Mouse (Mus musculus) layer of hippocampus, adult 2 months (tissue): Measurements from ENCODE around the gene Zc3hav1l. TPM values are rescaled to one million over a fixed set of nuclear protein-coding genes. Genes with fewer than 3 reads are reported as not detected.

Source experiments
- DNase-seq, 2 experiments: peaks; one replicate each; pipeline ENCODE4 v3.0.0; 2022; ENCODE audit warnings: low spot score in 2 of 2
- H3K27ac ChIP-seq: fragments of 200-600 bp; 2 replicates; pipeline ENCODE4 v1.8.1; 2022
- H3K4me3 ChIP-seq: fragments of 200-600 bp; 2 replicates; pipeline ENCODE4 v1.8.1; 2022; ENCODE audit warnings: mild to moderate bottlenecking
- CTCF ChIP-seq: fragments of 200-600 bp; conservative IDR thresholded peaks from 2 replicates; pipeline ENCODE4 v1.8.1; 2022; ENCODE audit warnings: antibody characterized with exemption, mild to moderate bottlenecking, moderate library complexity
- long read RNA-seq, 2 experiments: library from polyadenylated mRNA; stranded (forward); transcript quantifications; one replicate each; pipeline ENCODE4 v2.0.0; 2021; ENCODE audit warnings: borderline mapping rate in 2 of 2
- total RNA-seq, 2 experiments: library from RNA; stranded (reverse); gene quantifications; 2 replicates each; pipeline ENCODE4 v1.2.3; 2021

The Zc3hav1l gene
- total RNA-seq: 1 to 10 TPM; 4.5 TPM
- long read RNA-seq, experiment 1, full-length matches to known transcripts: 1 of 2 reads
- long read RNA-seq, experiment 1, partial matches to known transcripts: 0 of 2 reads
- long read RNA-seq, experiment 1, other reads (novel, unspliced or antisense): 1 of 2 reads
- long read RNA-seq, experiment 2, full-length matches to known transcripts: 3 of 4 reads
- long read RNA-seq, experiment 2, partial matches to known transcripts: 0 of 4 reads
- long read RNA-seq, experiment 2, other reads (novel, unspliced or antisense): 1 of 4 reads

GRCm38 (mm10) chr6:38298761-38299401 lies at the start of gene Zc3hav1l:
Gene Zc3hav1l (minus strand): TSS chr6:38299259.
- peak; percentile 50 to 60 for DNase-seq
- 0 out of 2 replicates have a peak, but pooled peaks have one; percentile 11 for TF ChIP-seq CTCF
- Histone ChIP-seq H3K4me3 (peak within 1 kb of the TSS; percentile 67), H3K27ac (peak within 1 kb of the TSS; percentile 88)

- H3K4me3 ChIP-seq: no peak overlapping the region
- no peak overlapping the region for H3K27ac ChIP-seq
- no peak for TF ChIP-seq CTCF
- DNase-seq: no peak
Measured at GRCm38 (mm10) chr6:38347875-38348274, 48.8 kb upstream of the Zc3hav1l start.

- no peak overlapping the region for H3K27ac ChIP-seq
- DNase-seq: no peak
- no peak for TF ChIP-seq CTCF
- H3K4me3 ChIP-seq: no peak overlapping the region
Measured at GRCm38 (mm10) chr6:38345796-38346195, 46.7 kb upstream of the Zc3hav1l start.

GRCm38 (mm10) chr6:38344006-38344670 lies 45.1 kb upstream of the Zc3hav1l start:
- TF ChIP-seq CTCF: no peak
- DNase-seq: no peak

GRCm38 (mm10) chr6:38343581-38343980 lies 44.5 kb upstream of the Zc3hav1l start:
- no peak overlapping the region for H3K4me3 ChIP-seq
- DNase-seq: no peak
- no peak overlapping the region for H3K27ac ChIP-seq
- TF ChIP-seq CTCF: no peak

More at GRCm38 (mm10) chr6:38344006-38344670, 45.1 kb upstream of the Zc3hav1l start:
- H3K27ac ChIP-seq: no peak overlapping the region
- no peak overlapping the region for H3K4me3 ChIP-seq

- no peak overlapping the region for H3K4me3 ChIP-seq
- TF ChIP-seq CTCF: no peak
- DNase-seq: no peak
- no peak overlapping the region for H3K27ac ChIP-seq
Measured at GRCm38 (mm10) chr6:38342666-38342992, 43.6 kb upstream of the Zc3hav1l start.

- H3K4me3 ChIP-seq: no peak overlapping the region
- DNase-seq: no peak
- no peak for TF ChIP-seq CTCF
- H3K27ac ChIP-seq: no peak overlapping the region
Measured at GRCm38 (mm10) chr6:38341751-38342665, 42.9 kb upstream of the Zc3hav1l start.

- no peak for DNase-seq
- no peak overlapping the region for H3K27ac ChIP-seq
Measured at GRCm38 (mm10) chr6:38339078-38339477, 40.0 kb upstream of the Zc3hav1l start.

GRCm38 (mm10) chr6:38337951-38338350 lies 38.9 kb upstream of the Zc3hav1l start:
- no peak for DNase-seq
- H3K27ac ChIP-seq: no peak overlapping the region
- TF ChIP-seq CTCF: no peak
- no peak overlapping the region for H3K4me3 ChIP-seq

More at GRCm38 (mm10) chr6:38339078-38339477, 40.0 kb upstream of the Zc3hav1l start:
- no peak overlapping the region for H3K4me3 ChIP-seq
- no peak for TF ChIP-seq CTCF

GRCm38 (mm10) chr6:38337166-38337705 lies 38.2 kb upstream of the Zc3hav1l start:
- Histone ChIP-seq H3K4me3 (no peak overlapping the region), H3K27ac (no peak overlapping the region)
- TF ChIP-seq CTCF: peak; percentile 32
- DNase-seq: no peak

- TF ChIP-seq CTCF: no peak
- no peak for DNase-seq
- Histone ChIP-seq H3K27ac (no peak overlapping the region), H3K4me3 (no peak overlapping the region)
Measured at GRCm38 (mm10) chr6:38335264-38335663, 36.2 kb upstream of the Zc3hav1l start.

- TF ChIP-seq CTCF: peak; percentile 87
- H3K4me3 ChIP-seq: no peak overlapping the region
- peak; percentile 38 to 69 for DNase-seq
- no peak overlapping the region for H3K27ac ChIP-seq
Measured at GRCm38 (mm10) chr6:38326596-38326995, 27.5 kb upstream of the Zc3hav1l start.

- DNase-seq: no peak
- Histone ChIP-seq H3K4me3 (no peak overlapping the region), H3K27ac (no peak overlapping the region)
- TF ChIP-seq CTCF: no peak
Measured at GRCm38 (mm10) chr6:38320621-38321020, 21.6 kb upstream of the Zc3hav1l start.
